Mouse (Mus musculus): ENCODE results near the gene Itgbl1. TPM values are rescaled to one million over a fixed set of nuclear protein-coding genes. Genes with fewer than 3 reads are reported as not detected.

Itgbl1 gene
- polyA plus RNA-seq (2012; rRNA removed), result 0.64 and 0.87 TPM in 2 replicates

DNA sequence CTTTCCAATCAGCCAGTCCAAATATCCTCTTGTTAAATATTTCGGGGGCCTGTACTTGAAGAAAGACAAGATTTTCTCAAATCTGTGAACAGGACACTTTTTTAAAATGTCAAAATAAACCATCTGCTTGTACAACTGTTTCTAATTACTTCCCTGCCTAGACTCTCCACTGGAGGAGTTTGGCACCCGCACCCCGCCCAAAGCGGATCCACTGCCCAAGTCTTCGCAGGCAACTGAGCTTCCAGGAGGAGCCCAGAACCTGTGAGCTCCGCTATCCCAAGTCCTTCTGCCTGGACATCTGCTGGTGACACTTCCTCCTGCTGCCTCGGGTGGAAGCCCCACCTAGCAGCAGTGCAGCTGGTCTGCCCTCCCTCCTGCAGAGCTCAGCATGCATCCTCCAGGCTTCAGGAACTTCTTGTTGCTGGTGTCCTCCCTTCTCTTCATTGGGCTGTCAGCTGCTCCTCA lies at the start of gene Itgbl1:
Gene Itgbl1 (plus strand): TSS at position 51 of the 465 bp plus-strand sequence.

DNA sequence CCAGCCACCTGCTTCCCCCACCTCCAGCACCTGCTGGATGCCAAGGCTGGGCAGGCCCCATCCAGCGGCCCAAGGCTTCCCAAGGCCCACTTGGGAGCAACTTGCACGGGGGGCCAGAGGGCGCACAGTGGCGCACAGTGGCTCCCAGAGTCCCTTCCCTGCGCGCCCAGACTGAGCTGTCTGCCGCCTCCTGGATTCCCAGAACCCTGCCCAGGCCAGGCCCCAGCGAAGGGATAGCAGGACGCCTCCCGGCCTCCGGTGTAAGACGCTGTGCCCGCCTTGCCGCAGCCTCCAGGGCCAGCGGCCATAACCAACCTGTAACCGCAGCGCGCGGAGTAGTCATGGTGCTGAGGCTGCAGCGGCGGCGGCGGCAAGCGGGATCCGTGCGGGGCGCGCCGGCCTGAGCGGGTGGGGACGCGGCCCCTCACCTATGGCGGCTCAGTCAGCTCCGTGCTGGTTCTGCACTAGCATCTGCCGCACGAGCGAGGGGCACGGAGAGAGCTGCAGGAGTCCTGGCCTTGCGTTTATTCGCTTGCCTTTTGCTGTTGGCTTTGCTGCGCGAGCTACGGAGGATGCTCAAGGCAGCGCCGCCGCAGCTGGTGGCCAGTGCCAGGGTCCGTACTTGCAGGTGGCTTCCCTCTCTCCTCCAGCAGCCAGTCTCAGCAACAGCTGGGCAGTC lies 33.1 kb upstream of the Itgbl1 start, which contains the start of gene Nalcn:
Gene Nalcn (minus strand): TSS at position 644 of the 679 bp plus-strand sequence.

Other genes with a start within 250 kb of the Itgbl1 start
- 0.12 and 0.14 TPM in 2 replicates for gene Nalcn, start 32.8 kb upstream of the Itgbl1 start, polyA plus RNA-seq (2012; rRNA removed)

Data from stomach, adult 2 months (tissue).